Mouse (Mus musculus): ENCODE measurements at regions not wholly inside any gene's neighbourhood (a gene's known extent, or its start where the extent isn't known, plus 50 kb on each side); places are given as distances from the start of the nearest gene placed in this dataset.

- TF ChIP-seq FLI1 (IDR thresholded peaks at IDR 0.05; ENCODE audit: low read length): no peak
- TF ChIP-seq GATA1 (IDR thresholded peaks at IDR 0.05; ENCODE audit: borderline replicate concordance, low read length): no peak
- H3K4me3 ChIP-seq (replicated peaks): no peak overlapping the region
- H3K27me3 ChIP-seq (replicated peaks): peaks cover 10% of the 10 kb centered on the region
Observed at GRCm38 (mm10) chr17:44436536-44437043, 248.2 kb downstream of the Clic5 start.

GRCm38 (mm10) chr17:44438526-44438925 is 250.1 kb downstream of the Clic5 start:
- no peaks in the 10 kb centered on the region for H3K36me3 ChIP-seq (replicated peaks; ENCODE audit: low read length)
- peaks cover 10% of the 10 kb centered on the region for H3K27me3 ChIP-seq (replicated peaks)
- no peak overlapping the region for H3K4me3 ChIP-seq (replicated peaks)
- H3K9me3 ChIP-seq: no peaks in the 10 kb centered on the region
- H3K4me1 ChIP-seq: peaks cover 15% of the 10 kb centered on the region
- TF ChIP-seq FLI1 (IDR thresholded peaks at IDR 0.05; ENCODE audit: low read length) (no peak), GATA1 (IDR thresholded peaks at IDR 0.05; ENCODE audit: borderline replicate concordance, low read length) (no peak)

More at GRCm38 (mm10) chr17:44436536-44437043, 248.2 kb downstream of the Clic5 start:
- Histone ChIP-seq H3K36me3 (replicated peaks; ENCODE audit: low read length) (no peaks in the 10 kb centered on the region), H3K4me1 (peaks cover 28% of the 10 kb centered on the region), H3K9me3 (no peaks in the 10 kb centered on the region)

GRCm38 (mm10) chr17:44443460-44443859 is 255.1 kb downstream of the Clic5 start:
- Histone ChIP-seq H3K4me3 (replicated peaks) (no peak overlapping the region), H3K36me3 (replicated peaks; ENCODE audit: low read length) (no peaks in the 10 kb centered on the region), H3K4me1 (no peaks in the 10 kb centered on the region), H3K27me3 (replicated peaks) (peaks cover 7% of the 10 kb centered on the region), H3K9me3 (peaks cover 16% of the 10 kb centered on the region)
- no peak for TF ChIP-seq FLI1 (IDR thresholded peaks at IDR 0.05; ENCODE audit: low read length)
- no peak for TF ChIP-seq GATA1 (IDR thresholded peaks at IDR 0.05; ENCODE audit: borderline replicate concordance, low read length)

- H3K27me3 ChIP-seq (replicated peaks): peaks cover 4% of the 10 kb centered on the region
- no peak for TF ChIP-seq GATA1 (IDR thresholded peaks at IDR 0.05; ENCODE audit: borderline replicate concordance, low read length)
- no peak for TF ChIP-seq FLI1 (IDR thresholded peaks at IDR 0.05; ENCODE audit: low read length)
- H3K4me3 ChIP-seq (replicated peaks): no peak overlapping the region
- no peaks in the 10 kb centered on the region for H3K4me1 ChIP-seq
- H3K36me3 ChIP-seq (replicated peaks; ENCODE audit: low read length): no peaks in the 10 kb centered on the region
- peaks cover 21% of the 10 kb centered on the region for H3K9me3 ChIP-seq
Observed at GRCm38 (mm10) chr17:44445361-44445760, 257.0 kb downstream of the Clic5 start.
